Mouse (Mus musculus) forebrain, embryonic 14.5 days (tissue): ENCODE results near the gene Scn1b. TPM values are rescaled to one million over a fixed set of nuclear protein-coding genes. Genes with fewer than 3 reads are reported as not detected.
A peak's percentile ranks its signal among the peaks of the same experiment; 100 is the strongest.

ENCODE experiments used
- ATAC-seq: fragments of 200-750 bp; cut with Nextera tagmentation; 2 replicates; pipeline ENCODE4 v1.8.0; 2017; ENCODE audit warnings: mild to moderate bottlenecking, moderate library complexity
- DNase-seq: peaks from one replicate; pipeline ENCODE4 v3.0.0-alpha.2; 2015; ENCODE audit warnings: low spot score
- H3K27ac ChIP-seq: fragments of 300-500 bp; sonication (generic); 2 replicates; pipeline ENCODE4 v1.5.1; 2014; ENCODE audit warnings: low read depth, mild to moderate bottlenecking, control low read depth, low read length, moderate library complexity
- H3K27me3 ChIP-seq: fragments of 300-500 bp; sonication (generic); replicated peaks from 2 replicates; pipeline ENCODE4 v1.6.1; 2014; ENCODE audit warnings: low read length, control low read depth, mixed read lengths; ENCODE audit not compliant: control insufficient read depth, insufficient read depth
- H3K36me3 ChIP-seq: fragments of 300-500 bp; sonication (generic); 2 replicates; pipeline ENCODE4 v1.6.1; 2014; ENCODE audit warnings: low read length, control low read depth; ENCODE audit not compliant: control insufficient read depth, insufficient read depth
- H3K4me1 ChIP-seq: fragments of 300-500 bp; sonication (generic); 2 replicates; pipeline ENCODE4 v1.6.1; 2014; ENCODE audit warnings: antibody characterized with exemption, low read length, control low read depth; ENCODE audit not compliant: control insufficient read depth, insufficient read depth
- H3K4me2 ChIP-seq: fragments of 300-500 bp; sonication (generic); 2 replicates; pipeline ENCODE4 v1.6.1; 2014; ENCODE audit warnings: mild to moderate bottlenecking, control low read depth, low read length
- H3K4me3 ChIP-seq: fragments of 300-500 bp; sonication (generic); 2 replicates; pipeline ENCODE4 v1.5.1; 2014; ENCODE audit warnings: low read depth, low read length, control low read depth
- H3K9ac ChIP-seq: fragments of 300-500 bp; sonication (generic); 2 replicates; pipeline ENCODE4 v1.6.1; 2014; ENCODE audit warnings: mild to moderate bottlenecking, low read length, control low read depth, moderate library complexity
- H3K9me3 ChIP-seq: fragments of 300-500 bp; sonication (generic); replicated peaks from 2 replicates; pipeline ENCODE4 v1.6.1; 2016; ENCODE audit warnings: low read length, control low read depth, mixed read lengths; ENCODE audit not compliant: control insufficient read depth
- WGBS: fragments of 180-500 bp; shearing (Covaris S2); extraction: QIAGEN DNeasy Blood & Tissue Kit; methylation state at CpG from one replicate; pipeline ENCODE4 v1.1.7; 2014; 5-methylcytosine and 5-hydroxymethylcytosine counted together
- polyA plus RNA-seq: library from polyadenylated mRNA; unstranded; fragments of >200 nt; fragmentation: Nextera tagmentation; extraction: Ambion mirVana; gene quantifications from 2 replicates; pipeline ENCODE4 v1.2.1, GENCODE M21; 2014

Scn1b gene
- polyA plus RNA-seq: 2.8 and 4.4 TPM in 2 replicates

DNA sequence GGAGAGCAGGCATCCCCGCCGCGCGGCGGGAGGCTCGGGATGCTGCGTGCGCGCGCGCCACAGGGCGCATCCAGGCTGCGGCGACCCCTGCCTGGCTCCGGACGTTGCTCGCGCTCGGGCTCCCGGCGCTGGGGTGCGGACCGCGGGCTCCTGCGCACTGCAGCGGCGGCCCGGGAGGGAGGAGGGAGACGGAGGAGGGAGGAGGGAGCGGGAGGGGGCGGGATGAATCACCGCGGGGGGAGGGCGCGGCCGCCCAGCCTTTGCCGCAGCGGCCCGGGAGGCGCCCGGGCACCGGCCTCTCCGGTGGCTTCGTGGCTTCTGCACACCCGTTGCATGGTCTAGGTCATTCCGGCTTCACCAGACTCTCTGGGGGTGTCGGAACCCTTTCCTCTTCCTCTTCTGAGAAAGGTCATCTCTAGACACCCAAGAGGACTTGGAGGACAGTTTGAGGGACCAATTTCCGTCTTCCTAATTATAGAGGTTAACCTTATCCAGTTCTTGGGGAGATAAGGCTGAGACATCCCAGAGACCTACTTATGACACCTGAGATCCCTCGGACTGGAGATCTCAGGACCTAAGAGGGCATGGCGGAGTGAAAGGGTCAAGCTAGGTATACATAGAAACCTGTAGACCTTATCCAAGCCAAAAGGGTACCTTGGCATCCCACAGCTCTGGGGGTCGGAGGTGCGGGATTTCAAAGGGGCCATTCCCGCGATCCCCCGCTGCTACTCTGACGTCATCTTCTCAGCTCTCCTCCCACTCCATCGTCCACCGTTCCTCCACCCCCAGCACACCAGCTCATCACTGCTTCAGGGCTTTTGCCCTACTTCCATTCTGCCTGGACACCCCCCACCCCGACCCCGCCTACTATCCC, at the start of gene Scn1b:
Scn1b (minus strand) TSS at position 153 of the 874 bp plus-strand sequence.
- peaks cover 19% of the 10 kb centered on the region for H3K27me3 ChIP-seq
- ATAC-seq (peak; percentile 49), DNase-seq (peak; percentile 23)
- H3K4me2 ChIP-seq: peak within 1 kb of the TSS; percentile 83
- peak within 1 kb of the TSS; percentile 46 for H3K4me3 ChIP-seq
- peaks cover 40% of the 10 kb centered on the region for H3K36me3 ChIP-seq
- H3K27ac ChIP-seq: no peak within 1 kb of the TSS
- H3K4me1 ChIP-seq: peaks cover 3% of the 10 kb centered on the region; the same call in 1 of the 2 replicates
- WGBS: 1% methylated on average over 44 of the region's 60 CpGs
- no peaks in the 10 kb centered on the region for H3K9me3 ChIP-seq
- peak within 1 kb of the TSS; percentile 65 for H3K9ac ChIP-seq

- no peaks in the 10 kb centered on the region for H3K4me1 ChIP-seq
- H3K4me3 ChIP-seq: no peak overlapping the region
- no peak overlapping the region for H3K27ac ChIP-seq
- H3K27me3 ChIP-seq: no peaks in the 10 kb centered on the region
- ATAC-seq: no peak
- 84% methylated on average over 3 of the region's 3 CpGs for WGBS
- no peaks in the 10 kb centered on the region for H3K9me3 ChIP-seq
- no peak overlapping the region for H3K4me2 ChIP-seq
- no peak for DNase-seq
- H3K9ac ChIP-seq: no peak overlapping the region
- H3K36me3 ChIP-seq: no peaks in the 10 kb centered on the region
These were observed 48.3 kb upstream of the Scn1b start for GRCm38 (mm10) chr7:31175096-31175495.

- no peaks in the 10 kb centered on the region for H3K36me3 ChIP-seq
- 80% methylated on average over 8 of the region's 8 CpGs for WGBS
- no peak overlapping the region for H3K4me3 ChIP-seq
- H3K4me2 ChIP-seq: no peak overlapping the region
- H3K27me3 ChIP-seq: no peaks in the 10 kb centered on the region
- no peaks in the 10 kb centered on the region for H3K4me1 ChIP-seq
- ATAC-seq (no peak), DNase-seq (no peak)
- no peak overlapping the region for H3K9ac ChIP-seq
- H3K27ac ChIP-seq: no peak overlapping the region
- H3K9me3 ChIP-seq: no peaks in the 10 kb centered on the region
These were observed 47.7 kb upstream of the Scn1b start for GRCm38 (mm10) chr7:31174466-31174865.

GRCm38 (mm10) chr7:31172238-31172637, 45.4 kb upstream of the Scn1b start:
- no peak for ATAC-seq
- H3K27ac ChIP-seq: no peak overlapping the region
- no peaks in the 10 kb centered on the region for H3K36me3 ChIP-seq
- peak; percentile 34 for DNase-seq
- H3K4me2 ChIP-seq: no peak overlapping the region
- no peaks in the 10 kb centered on the region for H3K27me3 ChIP-seq
- WGBS: 17% methylated on average over 2 of the region's 2 CpGs
- H3K4me1 ChIP-seq: no peaks in the 10 kb centered on the region
- H3K9me3 ChIP-seq: no peaks in the 10 kb centered on the region
- H3K9ac ChIP-seq: no peak overlapping the region
- no peak overlapping the region for H3K4me3 ChIP-seq

DNA sequence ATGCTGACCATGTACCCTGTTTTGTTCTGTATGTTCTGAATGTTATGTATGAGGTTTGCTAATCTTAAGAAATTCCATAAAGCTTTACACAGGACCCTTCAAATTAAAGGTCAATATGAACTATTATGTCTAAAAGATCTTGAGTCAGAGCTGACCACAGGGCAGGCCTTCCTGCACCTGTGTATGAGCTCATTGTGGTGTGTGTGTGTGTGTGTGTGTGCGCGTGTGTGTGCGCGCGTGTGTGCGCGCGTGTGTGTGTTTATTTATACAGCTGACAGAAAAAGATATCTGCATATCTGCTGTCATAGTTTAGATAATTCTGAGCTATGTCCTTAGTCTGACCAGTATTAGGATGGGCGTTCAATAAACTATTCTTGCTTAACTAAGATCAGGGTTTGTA, 43.7 kb upstream of the Scn1b start:
- Histone ChIP-seq H3K27me3 (no peaks in the 10 kb centered on the region), H3K4me3 (no peak overlapping the region), H3K9me3 (no peaks in the 10 kb centered on the region), H3K9ac (no peak overlapping the region), H3K27ac (no peak overlapping the region), H3K36me3 (no peaks in the 10 kb centered on the region), H3K4me1 (no peaks in the 10 kb centered on the region), H3K4me2 (no peak overlapping the region)
- 97% methylated on average over 9 of the region's 9 CpGs for WGBS
- no peak for ATAC-seq
- no peak for DNase-seq

DNA sequence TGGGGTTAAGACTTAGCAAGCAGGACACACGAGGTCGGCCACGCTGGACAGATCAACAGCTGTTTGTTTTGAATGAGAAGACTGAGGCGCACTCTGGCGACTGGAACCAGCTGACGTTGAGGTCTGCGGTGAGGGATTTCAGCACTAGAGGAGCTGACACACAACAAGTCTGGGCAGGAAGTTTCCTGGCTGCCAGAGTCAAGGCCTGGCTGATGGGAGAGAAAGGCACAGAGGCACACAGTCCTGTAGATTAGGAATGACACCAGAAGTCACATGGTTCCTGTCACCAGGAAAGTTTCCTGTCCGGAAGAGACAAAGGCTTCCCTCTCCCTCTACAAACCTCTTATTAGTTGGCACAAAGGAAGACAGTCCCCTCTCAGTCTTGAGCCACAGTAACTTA, 41.6 kb upstream of the Scn1b start:
- DNase-seq (no peak), ATAC-seq (no peak)
- Histone ChIP-seq H3K27ac (no peak overlapping the region), H3K4me3 (no peak overlapping the region), H3K9ac (no peak overlapping the region), H3K4me1 (no peaks in the 10 kb centered on the region), H3K36me3 (no peaks in the 10 kb centered on the region), H3K27me3 (no peaks in the 10 kb centered on the region), H3K9me3 (no peaks in the 10 kb centered on the region), H3K4me2 (no peak overlapping the region)
- 74% methylated on average over 8 of the region's 8 CpGs for WGBS

DNA sequence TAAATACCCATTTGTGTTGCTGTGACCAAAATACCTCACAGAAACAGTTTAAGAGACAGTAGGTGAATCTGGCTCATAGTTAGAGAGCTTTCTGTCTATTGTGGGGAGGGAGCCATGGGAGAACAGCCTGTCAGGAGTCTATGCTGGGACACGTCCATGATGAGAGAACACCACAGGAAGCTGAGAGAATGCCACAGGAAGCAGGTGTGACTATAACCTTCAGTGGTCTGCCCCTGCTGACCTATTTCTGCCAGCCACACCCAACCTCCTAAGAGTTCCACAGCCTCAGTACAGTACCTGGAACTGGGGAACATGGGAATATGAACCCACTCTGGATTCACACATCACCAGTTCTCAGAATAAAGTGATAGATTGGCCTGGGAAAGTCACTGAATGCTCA, 37.9 kb upstream of the Scn1b start:
- Histone ChIP-seq H3K27me3 (no peaks in the 10 kb centered on the region), H3K27ac (no peak overlapping the region), H3K4me3 (no peak overlapping the region), H3K4me1 (no peaks in the 10 kb centered on the region), H3K36me3 (no peaks in the 10 kb centered on the region), H3K9me3 (no peaks in the 10 kb centered on the region), H3K4me2 (no peak overlapping the region), H3K9ac (no peak overlapping the region)
- 74% methylated on average over 1 of the region's 1 CpGs for WGBS
- DNase-seq (no peak), ATAC-seq (no peak)

GRCm38 (mm10) chr7:31163666-31164577, 37.1 kb upstream of the Scn1b start:
- Histone ChIP-seq H3K27me3 (no peaks in the 10 kb centered on the region), H3K27ac (no peak overlapping the region), H3K4me2 (no peak overlapping the region), H3K9ac (no peak overlapping the region), H3K4me1 (no peaks in the 10 kb centered on the region), H3K36me3 (no peaks in the 10 kb centered on the region), H3K9me3 (no peaks in the 10 kb centered on the region), H3K4me3 (no peak overlapping the region)
- no peak for ATAC-seq
- DNase-seq: no peak
- WGBS: 63% methylated on average over 3 of the region's 3 CpGs
